Mouse (Mus musculus) CH12.LX (cell line): ENCODE measurements around the gene Rest. TPM values are rescaled to one million over a fixed set of nuclear protein-coding genes. Genes with fewer than 3 reads are reported as not detected.

Experiments used
- DNase-seq: peaks from one replicate; pipeline ENCODE4 v3.0.0-alpha.2; 2013; ENCODE audit errors: extremely low read depth
- H3K27ac ChIP-seq: 2 replicates; pipeline ENCODE4 v1.5.1; 2012; ENCODE audit warnings: low read depth, mild to moderate bottlenecking, control low read depth, moderate library complexity; ENCODE audit not compliant: insufficient read depth
- H3K27me3 ChIP-seq: replicated peaks from 2 replicates; pipeline ENCODE3; 2012; ENCODE audit warnings: inconsistent platforms
- H3K36me3 ChIP-seq, 2 experiments: replicated peaks in 1 of 2; 2 replicates each; pipeline versions ENCODE3 to v1.6.1; 2012; ENCODE audit warnings: inconsistent platforms in 1 of 2, low read length in 1 of 2, mild to moderate bottlenecking in 1 of 2, mixed read lengths in 1 of 2, moderate library complexity in 1 of 2; ENCODE audit not compliant: control insufficient read depth in 1 of 2, insufficient read depth in 1 of 2
- H3K4me1 ChIP-seq, 2 experiments: 2 replicates each; pipeline ENCODE4 v1.6.1; 2012; ENCODE audit warnings: inconsistent platforms in 1 of 2, moderate library complexity in 1 of 2; ENCODE audit not compliant: insufficient read depth in 2 of 2, control insufficient read depth in 1 of 2
- H3K4me2 ChIP-seq: 2 replicates; pipeline ENCODE4 v1.6.1; 2012; ENCODE audit warnings: low read depth, mild to moderate bottlenecking, control low read depth; ENCODE audit not compliant: poor library complexity, insufficient read depth, severe bottlenecking
- H3K4me3 ChIP-seq, 3 experiments: fragments of 150-350 bp in 1 of 3; sonication (generic) in 1 of 3; replicated peaks in 1 of 3; 2 replicates each; pipeline versions ENCODE3 to v1.5.1; 2011 to 2012; ENCODE audit warnings: low read depth in 2 of 3, low read length in 2 of 3, mild to moderate bottlenecking in 2 of 3, moderate library complexity in 2 of 3, control low read depth in 1 of 3, improper control_type of control experiment in 1 of 3, inconsistent platforms in 1 of 3, mixed read lengths in 1 of 3; ENCODE audit not compliant: poor library complexity in 1 of 3
- H3K79me2 ChIP-seq: replicated peaks from 2 replicates; pipeline ENCODE4 v1.6.1; 2012; ENCODE audit warnings: mild to moderate bottlenecking, moderate library complexity; ENCODE audit not compliant: control insufficient read depth, poor library complexity, insufficient read depth, severe bottlenecking; ENCODE audit errors: extremely low read depth
- H3K9ac ChIP-seq: 2 replicates; pipeline ENCODE4 v1.6.1; 2012; ENCODE audit warnings: low read depth, mild to moderate bottlenecking, control low read depth, moderate library complexity; ENCODE audit not compliant: insufficient read depth
- H3K9me3 ChIP-seq: replicated peaks from 2 replicates; pipeline ENCODE3; 2012; ENCODE audit warnings: low read length, inconsistent platforms, mixed read lengths
- BHLHE40 ChIP-seq: IDR thresholded peaks from 2 replicates; pipeline ENCODE4 v1.6.1; 2011; ENCODE audit warnings: mild to moderate bottlenecking, low read depth, low read length, improper control_type of control experiment
- CHD1 ChIP-seq: IDR thresholded peaks from 2 replicates; pipeline ENCODE4 v1.6.1; 2012; ENCODE audit warnings: low read depth, low read length, improper control_type of control experiment, inconsistent platforms
- CHD2 ChIP-seq: IDR thresholded peaks from 2 replicates; pipeline ENCODE4 v1.6.1; 2011; ENCODE audit warnings: low read length, improper control_type of control experiment
- CTCF ChIP-seq, 2 experiments: IDR thresholded peaks in 1 of 2; conservative IDR thresholded peaks in 1 of 2; 2 replicates each; pipeline ENCODE4 v1.5.1; 2011 to 2012; ENCODE audit warnings: low read depth in 2 of 2, low read length in 2 of 2, improper control_type of control experiment in 1 of 2, inconsistent platforms in 1 of 2, mild to moderate bottlenecking in 1 of 2, moderate library complexity in 1 of 2
- E2F4 ChIP-seq: IDR thresholded peaks from 2 replicates; pipeline ENCODE4 v1.6.1; 2011; ENCODE audit warnings: low read depth, low read length, improper control_type of control experiment; ENCODE audit not compliant: insufficient replicate concordance
- ELF1 ChIP-seq: IDR thresholded peaks from 2 replicates; pipeline ENCODE4 v1.6.1; 2014; ENCODE audit warnings: low read depth, mild to moderate bottlenecking, inconsistent platforms, low read length, improper control_type of control experiment
- EP300 ChIP-seq: IDR thresholded peaks from 2 replicates; pipeline ENCODE4 v1.6.1; 2011; ENCODE audit warnings: low read length, improper control_type of control experiment
- ETS1 ChIP-seq: conservative IDR thresholded peaks from 2 replicates; pipeline ENCODE4 v1.6.1; 2012; ENCODE audit warnings: low read depth, mild to moderate bottlenecking, inconsistent platforms, low read length, improper control_type of control experiment, moderate library complexity
- GABPA ChIP-seq: IDR thresholded peaks from 2 replicates; pipeline ENCODE4 v1.6.1; 2012; ENCODE audit warnings: low read depth, low read length, improper control_type of control experiment, inconsistent platforms; ENCODE audit not compliant: insufficient replicate concordance
- HCFC1 ChIP-seq: IDR thresholded peaks from 2 replicates; pipeline ENCODE4 v1.6.1; 2012; ENCODE audit warnings: low read depth, mild to moderate bottlenecking, inconsistent platforms, low read length, improper control_type of control experiment
- IRF4 ChIP-seq: IDR thresholded peaks from 2 replicates; pipeline ENCODE4 v1.6.1; 2014; ENCODE audit warnings: low read depth, mild to moderate bottlenecking, inconsistent platforms, low read length, improper control_type of control experiment
- JUN ChIP-seq: IDR thresholded peaks from 2 replicates; pipeline ENCODE4 v1.6.1; 2011; ENCODE audit warnings: low read depth, mild to moderate bottlenecking, low read length, improper control_type of control experiment, moderate library complexity; ENCODE audit not compliant: insufficient read depth
- JUND ChIP-seq: conservative IDR thresholded peaks from 2 replicates; pipeline ENCODE4 v1.6.1; 2011; ENCODE audit warnings: low read depth, low read length, improper control_type of control experiment
- KAT2A ChIP-seq: IDR thresholded peaks from 2 replicates; pipeline ENCODE4 v1.6.1; 2012; ENCODE audit warnings: low read length, improper control_type of control experiment, inconsistent platforms; ENCODE audit not compliant: insufficient replicate concordance
- MAFK ChIP-seq: IDR thresholded peaks from 2 replicates; pipeline ENCODE4 v1.6.1; 2011; ENCODE audit warnings: low read length, improper control_type of control experiment; ENCODE audit not compliant: insufficient replicate concordance
- MAX ChIP-seq: IDR thresholded peaks from 2 replicates; pipeline ENCODE4 v1.6.1; 2011; ENCODE audit warnings: low read length, improper control_type of control experiment
- MAZ ChIP-seq: IDR thresholded peaks from 2 replicates; pipeline ENCODE4 v1.6.1; 2012; ENCODE audit warnings: low read depth, mild to moderate bottlenecking, inconsistent platforms, low read length, improper control_type of control experiment, moderate library complexity
- MEF2A ChIP-seq: IDR thresholded peaks from 2 replicates; pipeline ENCODE4 v1.6.1; 2014; ENCODE audit warnings: low read depth, mild to moderate bottlenecking, inconsistent platforms, low read length, improper control_type of control experiment, borderline replicate concordance
- MXI1 ChIP-seq: IDR thresholded peaks from 2 replicates; pipeline ENCODE4 v1.6.1; 2011; ENCODE audit warnings: mild to moderate bottlenecking, low read depth, low read length, improper control_type of control experiment
- MYC ChIP-seq: IDR thresholded peaks from 2 replicates; pipeline ENCODE4 v1.6.1; 2011; ENCODE audit warnings: low read depth, mild to moderate bottlenecking, improper control_type of control experiment, low read length
- NRF1 ChIP-seq: IDR thresholded peaks from 2 replicates; pipeline ENCODE4 v1.6.1; 2014; ENCODE audit warnings: low read depth, mild to moderate bottlenecking, inconsistent platforms, low read length, improper control_type of control experiment, moderate library complexity
- PAX5 ChIP-seq: IDR thresholded peaks from 2 replicates; pipeline ENCODE4 v1.6.1; 2012; ENCODE audit warnings: low read length, inconsistent platforms, mixed read lengths
- POLR2A ChIP-seq: IDR thresholded peaks from 2 replicates; pipeline ENCODE4 v1.6.1; 2011; ENCODE audit warnings: low read depth, mild to moderate bottlenecking, improper control_type of control experiment, low read length
- RAD21 ChIP-seq: IDR thresholded peaks from 2 replicates; pipeline ENCODE4 v1.6.1; 2011; ENCODE audit warnings: low read depth, mild to moderate bottlenecking, low read length, improper control_type of control experiment, moderate library complexity
- RCOR1 ChIP-seq: conservative IDR thresholded peaks from 2 replicates; pipeline ENCODE4 v1.6.1; 2012; ENCODE audit warnings: low read depth, mild to moderate bottlenecking, inconsistent platforms, low read length, improper control_type of control experiment
- SIN3A ChIP-seq: IDR thresholded peaks from 2 replicates; pipeline ENCODE4 v1.6.1; 2012; ENCODE audit warnings: low read length, improper control_type of control experiment, inconsistent platforms
- SMC3 ChIP-seq: IDR thresholded peaks from 2 replicates; pipeline ENCODE4 v1.6.1; 2011; ENCODE audit warnings: low read depth, low read length, improper control_type of control experiment
- TBP ChIP-seq: conservative IDR thresholded peaks from 2 replicates; pipeline ENCODE4 v1.6.1; 2011; ENCODE audit warnings: low read depth, low read length, improper control_type of control experiment
- TCF12 ChIP-seq: IDR thresholded peaks from 2 replicates; pipeline ENCODE4 v1.6.1; 2014; ENCODE audit warnings: low read depth, mild to moderate bottlenecking, inconsistent platforms, low read length, improper control_type of control experiment
- UBTF ChIP-seq: IDR thresholded peaks from 2 replicates; pipeline ENCODE4 v1.6.1; 2012; ENCODE audit warnings: low read depth, mild to moderate bottlenecking, inconsistent platforms, low read length, improper control_type of control experiment, moderate library complexity
- USF1 ChIP-seq: IDR thresholded peaks from 2 replicates; pipeline ENCODE4 v1.6.1; 2014; ENCODE audit warnings: low read depth, mild to moderate bottlenecking, inconsistent platforms, low read length, improper control_type of control experiment
- ZC3H11A ChIP-seq: IDR thresholded peaks from 2 replicates; pipeline ENCODE4 v1.6.1; 2012; ENCODE audit warnings: low read depth, mild to moderate bottlenecking, inconsistent platforms, low read length, improper control_type of control experiment
- ZNF384 ChIP-seq: IDR thresholded peaks from 2 replicates; pipeline ENCODE4 v1.6.1; 2012; ENCODE audit warnings: low read depth, low read length, improper control_type of control experiment, inconsistent platforms
- dilution Hi-C: fragments of 300-500 bp; cut with MboI; formaldehyde crosslinking; loops from 2 replicates; pipeline ENCODE4 v1.14.3; 2020; ENCODE audit warnings: low sequenced_read_pairs; ENCODE audit not compliant: extremely low pct_unique_long_range_greater_than_20kb, extremely low pct_ligation_motif_present
- in situ Hi-C: fragments of 300-500 bp; cut with MboI; formaldehyde crosslinking; loops from 3 replicates; pipeline ENCODE4 v1.14.3; 2019; ENCODE audit warnings: low sequenced_read_pairs, low pct_ligation_motif_present, low pct_unique_long_range_greater_than_20kb, mixed read lengths
- polyA plus RNA-seq: library from polyadenylated mRNA; unstranded; fragments of >175 nt; gene quantifications from 2 replicates; pipeline ENCODE4 v1.2.1, GENCODE M21; 2012; ENCODE audit warnings: low read depth; ENCODE audit not compliant: insufficient read length
- total RNA-seq, 2 experiments: library from RNA; depleted of rRNA; stranded (reverse); fragments of 300-350 nt in 1 of 2; fragments of >200 nt in 1 of 2; gene quantifications; 2 replicates each; pipeline ENCODE4 v1.2.3; 2012 to 2014

The Rest gene
- total and polyA plus RNA-seq, 3 experiments = 7.8 to 16.8 (median 15.9) TPM

- H3K27me3 ChIP-seq = no peaks in the 10 kb centered on the region
- peak overlapping the region in 2 of 3 experiments; percentile 27 to 34 for H3K4me3 ChIP-seq
- H3K9ac ChIP-seq = peak overlapping the region; percentile 13
- TF ChIP-seq MAX = 0 out of 2 replicates have a peak, but pooled peaks have one; percentile 14
- no peak; the same call in 1 of the 2 replicates for TF ChIP-seq POLR2A
- peak; percentile 52; the same call in 1 of the 2 replicates for TF ChIP-seq TCF12
- TF ChIP-seq MEF2A = no peak
- TF ChIP-seq E2F4 = no peak
- TF ChIP-seq ELF1 = no peak
- peak; percentile 72; the same call in 1 of the 2 replicates for TF ChIP-seq MAFK
- peak; percentile 31; the same call in 1 of the 2 replicates for TF ChIP-seq SMC3
- TF ChIP-seq CTCF (conservative IDR thresholded peaks at IDR 0.05 in 1 of 2, IDR thresholded peaks at IDR 0.05 in 1 of 2; ENCODE audit: low read depth in 2 of 2, low read length in 2 of 2) = peak in 1 of 2 experiments; percentile 50; a peak in 2 of 4 replicates
- no peak for TF ChIP-seq USF1
- peak; percentile 96 for TF ChIP-seq ETS1
- peak; percentile 38 for TF ChIP-seq RCOR1
- peak; percentile 75 for TF ChIP-seq SIN3A
- peak; percentile 86 for TF ChIP-seq EP300
- TF ChIP-seq JUN = peak; percentile 91
- no peak for TF ChIP-seq UBTF
- TF ChIP-seq NRF1 = no peak
- no peak for TF ChIP-seq ZC3H11A
- peak; percentile 25; the same call in 1 of the 2 replicates for TF ChIP-seq ZNF384
- peak; percentile 33; the same call in 1 of the 2 replicates for TF ChIP-seq MXI1
- 0 out of 2 replicates have a peak, but pooled peaks have one; percentile 34 for TF ChIP-seq MAZ
- peak; percentile 18 for TF ChIP-seq RAD21
- TF ChIP-seq BHLHE40 = peak; percentile 64
- no peak for TF ChIP-seq TBP
- peak; percentile 26; the same call in 1 of the 2 replicates for TF ChIP-seq CHD2
- peak; percentile 94 for TF ChIP-seq MYC
- no peak for TF ChIP-seq KAT2A
- peak; percentile 43; the same call in 1 of the 2 replicates for TF ChIP-seq HCFC1
- no peak for TF ChIP-seq GABPA
- no peak for TF ChIP-seq CHD1
- TF ChIP-seq IRF4 = peak; percentile 91
- no peak for TF ChIP-seq PAX5
- TF ChIP-seq JUND = peak; percentile 88
- dilution Hi-C loops (no loop called here), in situ Hi-C loops (loop anchor here (5.0 kb wide), 1 partner anchor 50 kb away; no protein-coding TSS in a partner anchor)
- DNase-seq = peak; percentile 88
- no peaks in the 10 kb centered on the region for H3K9me3 ChIP-seq
- H3K4me2 ChIP-seq = peak overlapping the region; percentile 31; the same call in 1 of the 2 replicates
- H3K4me1 ChIP-seq = peaks cover 8 to 50% of the 10 kb centered on the region in 2 experiments
- H3K79me2 ChIP-seq = no peaks in the 10 kb centered on the region
- no peaks in the 10 kb centered on the region for H3K36me3 ChIP-seq
- H3K27ac ChIP-seq = peak overlapping the region; percentile 91
Observed at GRCm38 (mm10) chr5:77252115-77252827, 13.0 kb upstream of the Rest start.
